Mouse (Mus musculus): Measurements from ENCODE around the gene March7.
A peak's percentile ranks its signal among the peaks of the same experiment; 100 is the strongest.

Gene March7

DNA sequence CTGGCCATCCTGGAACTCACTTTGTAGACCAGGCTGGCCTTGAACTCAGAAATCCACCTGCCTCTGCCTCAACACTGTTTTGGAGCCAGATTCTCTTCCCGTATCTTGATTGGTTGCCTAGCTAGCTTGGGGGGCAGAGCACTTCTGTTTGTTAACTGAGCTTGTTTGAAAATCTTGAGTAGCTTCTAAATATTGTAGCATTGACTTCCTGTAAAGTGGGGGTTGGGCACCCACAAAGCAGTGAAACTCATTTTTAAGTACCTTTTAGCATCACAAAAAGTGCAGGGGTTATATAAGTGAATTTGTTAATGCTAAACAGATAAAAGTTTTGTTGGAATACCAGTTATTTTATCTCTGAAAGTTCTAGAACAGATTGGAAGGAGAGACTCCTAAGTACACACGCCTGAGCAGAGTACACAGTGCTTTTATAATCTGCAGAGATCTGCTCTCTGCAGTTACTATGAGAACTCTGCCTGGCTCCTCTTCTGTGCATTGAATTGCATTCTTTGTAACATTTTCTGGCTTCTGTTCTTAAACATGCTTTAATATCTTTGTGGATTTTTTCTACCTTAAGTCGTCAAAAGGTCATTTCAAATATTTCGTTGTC is 7.0 kb downstream of the March7 start:
- DNase-seq, result no peak

DNA sequence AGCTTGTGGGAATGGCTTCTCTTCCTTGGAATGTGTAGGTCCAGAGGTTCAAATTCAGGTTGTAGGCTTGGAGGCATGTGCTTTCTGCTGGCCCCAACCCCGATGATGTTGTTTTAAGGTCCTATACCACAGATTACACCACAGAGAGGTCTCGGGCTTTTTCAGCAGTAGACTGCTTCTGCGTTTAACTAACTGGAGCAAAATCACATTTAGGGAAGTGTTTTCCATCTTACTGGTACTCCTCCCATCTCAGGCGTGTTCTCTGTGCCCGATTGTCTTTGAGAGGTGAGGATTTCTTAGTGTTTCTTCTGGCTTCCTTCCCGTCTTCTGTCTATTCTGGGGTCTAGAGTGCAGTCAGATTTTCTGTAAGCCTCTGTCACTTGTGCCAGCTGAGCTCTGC is 7.9 kb downstream of the March7 start:
- no peak for DNase-seq

DNA sequence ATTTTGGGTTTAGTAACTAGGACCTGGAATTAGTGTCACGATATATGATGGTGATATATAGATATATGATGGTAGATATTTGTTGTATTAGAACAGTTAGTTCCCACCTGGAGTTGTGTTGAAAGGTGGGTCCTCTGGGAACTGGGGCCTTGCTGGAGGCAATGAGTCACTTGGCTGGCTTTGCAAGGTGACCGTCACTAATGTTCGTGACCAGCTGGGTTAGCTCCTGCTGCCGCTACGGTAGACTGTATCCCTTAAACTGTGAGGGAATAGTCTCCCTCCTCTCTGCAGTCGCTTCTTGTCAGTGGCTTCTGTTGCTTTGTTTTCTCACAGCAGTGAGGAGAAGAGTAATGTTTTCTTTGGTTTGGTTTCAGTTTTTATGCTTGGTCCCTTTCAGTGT is 11.5 kb downstream of the March7 start:
- no peak for DNase-seq

DNA sequence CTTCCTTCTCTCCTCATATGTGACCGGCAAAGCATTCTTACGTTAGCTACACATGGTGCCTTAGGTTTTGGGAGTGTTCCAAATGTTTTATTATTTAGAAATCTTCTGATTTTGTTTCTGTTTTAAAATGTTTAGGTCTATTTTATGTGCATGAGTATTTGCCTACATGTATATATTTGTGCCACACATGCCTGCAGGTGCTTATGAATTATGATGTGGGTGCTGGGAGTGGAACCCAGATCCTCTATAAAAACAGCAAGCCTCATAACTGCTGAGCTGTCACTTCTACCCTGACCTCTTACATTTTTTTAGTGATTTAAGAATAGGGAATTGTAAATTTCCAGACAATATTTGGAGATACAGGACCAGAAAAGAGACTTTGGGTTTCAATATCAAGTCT is 12.3 kb downstream of the March7 start:
- DNase-seq, result no peak

DNA sequence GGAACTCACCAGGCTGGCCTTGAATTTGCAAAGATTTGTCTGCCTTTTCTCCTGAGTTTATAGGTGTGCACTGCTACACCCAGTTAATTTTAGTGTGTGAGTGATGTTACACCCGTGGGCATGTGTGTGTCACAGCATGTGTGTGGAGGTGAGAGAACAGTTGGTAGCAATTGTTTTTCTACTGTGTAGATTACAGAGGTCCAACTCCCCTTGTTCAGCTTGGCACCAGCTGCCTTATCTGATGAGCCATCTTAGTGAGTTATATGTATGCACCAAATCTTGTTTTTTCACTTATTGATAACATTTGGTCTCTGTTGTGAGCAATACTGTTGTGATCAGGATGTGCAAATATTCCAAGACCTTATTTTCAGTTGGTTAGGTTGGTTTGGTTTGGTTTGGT is 13.8 kb downstream of the March7 start:
- DNase-seq, result no peak

DNA sequence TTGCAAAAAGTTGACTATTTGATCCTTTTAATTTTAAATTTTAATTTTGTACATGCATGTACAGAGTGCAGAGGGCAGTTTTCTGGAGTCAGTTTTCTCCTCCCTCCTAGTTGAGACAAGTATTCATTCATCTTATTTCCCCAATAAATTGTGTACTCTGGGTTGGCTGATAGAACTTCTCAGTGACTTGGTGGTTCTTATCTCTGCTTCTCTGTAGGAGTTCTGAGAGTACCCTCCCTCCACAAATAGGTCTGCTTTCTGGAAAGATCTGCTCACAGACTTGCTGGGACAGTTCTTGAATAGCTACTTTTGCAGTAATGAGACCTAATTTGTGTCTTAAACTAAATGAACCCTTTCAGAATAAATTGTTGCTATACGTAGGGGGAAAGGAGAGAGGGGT is 18.8 kb downstream of the March7 start:
- DNase-seq, result no peak

DNA sequence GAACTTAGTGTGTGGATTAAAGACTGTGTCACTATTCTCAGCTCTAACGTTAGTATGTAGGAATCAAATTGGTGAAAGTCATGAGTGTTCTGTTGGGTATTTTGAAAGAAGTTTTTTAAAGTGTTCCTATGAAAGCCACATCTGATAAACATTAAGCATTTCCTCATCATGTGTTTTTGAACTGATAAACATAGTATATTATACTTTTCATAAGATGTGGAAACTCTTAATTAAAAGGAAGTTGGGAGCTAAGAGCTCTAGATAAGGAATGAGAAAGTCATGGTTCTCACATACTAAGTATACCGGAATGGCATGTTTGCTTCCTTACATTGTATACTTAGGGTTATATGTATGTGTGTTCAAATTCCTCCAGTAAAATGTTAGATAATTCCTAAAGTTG is 20.7 kb downstream of the March7 start:
- DNase-seq, result no peak

DNA sequence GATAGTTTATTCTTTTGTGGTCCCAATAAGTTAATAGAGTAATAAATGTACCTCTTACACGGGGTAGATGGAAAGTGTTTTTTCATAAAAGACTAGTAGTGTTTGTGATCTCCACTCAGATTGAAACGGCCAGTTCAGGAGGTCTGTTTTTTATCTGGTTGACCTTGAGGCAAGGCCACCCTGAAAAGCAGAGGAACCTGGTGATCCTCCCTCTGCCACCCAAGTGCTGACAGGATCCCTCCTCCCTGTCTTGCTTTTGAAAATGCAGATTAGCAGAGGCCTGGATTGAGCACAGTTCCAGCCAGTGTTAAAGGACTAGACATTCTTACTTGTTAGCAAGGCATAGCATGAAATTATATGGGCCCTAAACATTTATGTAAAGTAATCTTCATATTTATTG is 23.5 kb downstream of the March7 start:
- DNase-seq, result no peak

DNA sequence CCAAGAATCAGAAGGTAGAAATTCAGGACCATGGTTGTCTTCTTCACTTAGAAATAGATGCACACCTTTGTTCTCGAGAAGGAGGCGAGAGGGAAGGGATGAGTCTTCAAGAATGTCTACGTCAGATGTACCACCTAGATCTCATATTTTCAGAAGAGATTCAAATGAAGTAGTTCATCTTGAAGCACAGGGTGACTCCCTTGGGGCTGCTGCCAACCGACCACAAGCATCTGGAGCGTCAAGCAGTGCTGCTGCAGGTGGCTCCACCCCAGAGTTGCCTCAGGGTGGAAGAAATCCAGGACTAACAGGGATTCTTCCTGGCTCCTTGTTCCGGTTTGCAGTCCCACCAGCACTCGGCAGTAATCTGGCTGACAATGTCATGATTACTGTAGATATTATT is 24.8 kb downstream of the March7 start:
- no peak for DNase-seq

DNA sequence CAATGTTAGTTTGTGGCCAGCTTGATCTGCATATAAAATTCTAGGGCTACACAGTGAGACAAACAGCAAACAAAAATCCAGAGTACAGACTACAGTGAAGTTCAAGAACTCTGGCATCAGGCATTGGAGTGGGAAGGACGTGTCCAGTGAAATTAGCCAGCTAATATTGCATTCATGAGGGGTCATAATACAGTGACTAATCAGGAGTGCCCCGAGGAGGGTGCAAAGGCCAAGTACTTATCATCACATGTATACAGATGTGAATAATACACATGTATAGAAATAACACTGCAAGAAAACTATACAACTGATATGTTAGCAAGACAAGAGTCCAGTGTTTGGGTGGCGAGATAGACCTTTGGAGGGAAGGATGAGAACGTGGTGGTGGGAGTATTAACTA is 43.1 kb downstream of the March7 start:
- no peak for DNase-seq

DNA sequence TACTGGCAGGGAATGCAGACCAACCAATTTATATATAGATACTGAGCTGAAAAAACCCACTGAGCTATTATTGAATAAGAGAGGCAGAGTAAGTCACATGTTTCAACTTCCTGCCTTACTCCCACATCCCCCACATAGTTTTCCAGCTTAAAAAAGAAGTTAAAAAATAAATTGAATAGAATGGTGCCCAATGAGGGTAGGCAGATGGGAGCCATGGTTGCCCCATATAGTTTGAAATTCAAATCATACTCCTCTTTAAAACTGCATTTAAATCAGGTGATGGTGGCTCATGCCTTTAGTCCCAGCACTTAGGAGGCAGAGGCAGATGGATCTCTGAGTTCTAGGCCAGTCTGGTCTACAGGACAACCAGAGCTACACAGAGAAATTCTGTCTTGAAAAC is 43.8 kb downstream of the March7 start:
- DNase-seq, result peak; percentile 32

DNA sequence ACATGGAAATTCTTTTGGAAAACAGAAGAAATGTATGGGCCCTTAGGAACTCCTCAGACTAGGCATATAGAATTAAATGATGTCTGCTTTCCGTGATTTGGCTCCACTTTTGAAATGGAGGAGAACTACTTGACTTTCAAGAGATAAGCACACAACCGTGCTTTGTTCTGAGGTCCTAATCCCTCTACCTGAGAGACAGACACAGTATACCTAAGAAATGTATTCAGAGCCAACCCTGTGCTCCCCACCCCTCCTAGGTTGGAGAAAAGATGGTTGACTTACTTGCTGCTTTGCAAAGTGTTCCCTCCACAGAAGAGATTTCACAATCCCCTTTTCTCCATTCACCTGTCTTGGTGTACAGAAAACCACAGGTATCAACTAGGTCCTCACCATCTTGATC is 47.1 kb downstream of the March7 start:
- DNase-seq, result no peak

DNA sequence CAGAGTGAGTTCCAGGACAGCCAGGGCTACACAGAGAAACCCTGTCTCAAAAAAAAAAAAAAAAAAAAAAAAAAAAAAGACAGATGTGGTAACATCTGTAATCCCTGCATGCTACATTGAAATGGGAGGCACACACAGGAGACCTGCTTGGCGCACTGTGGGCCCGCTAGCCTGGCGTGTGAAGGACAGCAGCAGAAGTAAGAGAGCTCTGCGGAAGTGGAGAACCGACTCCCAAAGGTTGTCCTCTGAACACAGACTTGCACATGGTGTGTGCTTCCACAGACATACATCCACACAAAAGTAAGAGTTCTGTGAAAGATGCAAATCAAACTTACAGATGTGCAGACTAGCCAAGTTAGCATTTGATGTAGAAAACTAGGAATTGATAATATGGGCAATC is 49.5 kb downstream of the March7 start:
- no peak for DNase-seq

DNA sequence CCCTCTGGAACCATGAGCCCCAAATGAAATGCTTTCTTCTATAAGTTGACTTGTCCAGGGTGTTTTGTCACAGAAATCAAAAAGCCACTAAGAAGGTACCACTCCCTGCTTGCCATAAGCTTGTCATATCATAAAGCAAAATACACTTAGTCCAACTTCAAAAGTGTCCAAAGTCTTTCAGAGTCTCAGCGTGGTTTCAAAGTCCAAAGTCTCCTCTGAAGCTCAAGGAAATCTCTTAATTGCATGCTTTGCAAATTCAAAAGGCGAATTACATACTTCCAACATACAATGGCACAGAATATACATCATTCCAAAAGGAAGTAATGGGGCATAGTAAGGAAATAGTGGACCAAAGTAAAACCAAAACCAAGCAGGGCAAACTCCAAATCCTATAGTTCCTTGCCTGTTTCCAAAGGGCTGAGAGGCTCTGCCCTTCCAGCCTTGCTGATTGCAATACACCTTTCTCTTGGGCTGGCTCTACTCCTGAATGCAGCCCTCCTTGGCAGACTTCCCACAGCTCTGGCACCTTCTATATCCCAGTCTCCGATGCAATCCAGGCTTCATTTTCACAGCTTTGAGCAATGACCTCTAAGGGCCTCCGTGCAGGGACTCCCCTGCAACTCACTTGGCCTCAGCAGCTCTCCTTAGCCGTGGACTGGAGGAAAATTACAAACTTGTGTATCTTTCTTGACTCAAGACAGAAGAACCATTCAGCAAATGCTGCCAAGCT is 51.1 kb downstream of the March7 start:
- DNase-seq, result no peak

DNA sequence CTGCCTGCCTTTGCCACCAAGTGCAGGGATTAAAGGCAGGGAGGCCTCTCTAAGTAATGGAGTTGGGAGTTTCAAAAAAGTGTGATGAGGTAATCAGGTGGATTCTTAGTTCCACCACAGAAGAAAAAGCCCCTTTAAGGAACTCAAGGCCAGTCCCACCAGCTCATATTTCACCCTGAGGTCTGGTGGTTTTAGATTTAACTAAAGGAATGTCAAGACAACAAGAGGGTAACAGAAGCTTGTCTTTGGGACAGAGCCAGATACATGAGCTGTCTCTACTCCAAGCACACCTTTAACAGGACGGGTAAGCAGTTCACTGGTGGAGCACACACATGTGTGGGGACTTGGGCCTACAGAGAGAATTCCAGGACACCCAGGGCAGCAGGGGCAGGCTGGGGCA is 57.9 kb downstream of the March7 start:
- no peak for DNase-seq

DNA sequence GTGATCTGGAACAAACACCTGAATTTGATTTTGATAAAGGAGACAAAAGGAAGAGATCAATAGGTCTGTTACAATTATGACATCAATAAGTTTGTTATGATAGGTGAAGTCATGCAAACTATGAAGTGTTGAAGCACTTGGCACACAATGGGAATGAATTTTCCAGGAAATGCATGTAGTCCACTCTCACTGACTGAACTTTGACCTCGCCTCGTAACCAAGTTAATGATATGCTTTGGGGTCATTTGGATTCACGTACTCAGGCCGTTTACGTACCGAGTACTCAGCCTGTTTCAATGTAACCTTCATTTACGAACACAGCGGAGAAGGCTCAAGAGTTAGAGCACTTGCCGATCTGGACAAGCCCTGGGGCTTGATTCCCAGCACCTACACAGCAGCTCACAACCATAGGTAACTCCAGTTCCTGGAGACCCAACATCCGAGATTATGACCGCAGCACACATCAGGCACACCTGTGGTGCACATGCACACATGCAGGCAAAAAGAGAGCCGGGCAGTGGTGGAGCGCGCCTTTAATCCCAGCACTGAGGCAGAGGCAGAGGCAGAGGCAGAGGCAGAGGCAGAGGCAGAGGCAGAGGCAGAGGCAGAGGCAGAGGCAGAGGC is 60.3 kb downstream of the March7 start:
- no peak for DNase-seq

DNA sequence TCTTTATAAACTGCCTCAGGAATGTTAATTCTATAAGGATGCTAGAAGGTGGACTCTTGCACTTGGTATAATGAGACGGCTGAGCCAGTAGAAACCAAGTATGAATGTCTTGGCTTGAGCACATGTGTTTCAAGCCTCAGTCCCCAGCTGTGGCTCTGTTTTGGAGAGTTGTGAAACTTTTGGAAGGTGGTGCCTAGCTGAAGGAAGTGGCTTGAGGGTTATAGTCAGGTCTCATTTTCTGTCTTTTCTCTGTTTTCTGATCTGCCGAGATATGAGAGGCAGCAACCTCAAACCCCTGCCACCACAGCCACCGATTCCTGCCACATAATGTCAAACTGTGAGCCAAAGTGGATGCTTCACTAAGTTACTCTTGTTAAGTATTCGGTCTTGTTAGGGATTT is 68.9 kb downstream of the March7 start:
- no peak for DNase-seq

DNA sequence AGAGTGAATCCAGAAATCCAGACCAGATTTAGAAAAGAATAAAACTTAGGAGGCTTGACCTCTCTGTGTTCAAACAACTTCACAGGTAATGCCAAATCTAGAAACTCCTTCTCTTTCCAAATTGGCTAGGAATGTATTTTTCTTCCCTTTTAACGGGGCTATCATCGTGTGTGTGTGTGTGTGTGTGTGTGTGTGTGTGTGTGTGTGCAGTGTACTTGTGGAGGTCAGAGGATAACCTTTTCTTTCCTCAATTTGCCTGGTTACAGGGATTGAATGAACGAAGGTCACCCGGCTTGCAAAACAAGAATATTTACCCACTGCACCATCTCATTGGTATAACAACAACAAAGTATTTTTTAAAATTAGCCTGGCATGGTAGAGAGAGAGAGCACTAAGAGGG is 72.9 kb downstream of the March7 start:
- no peak for DNase-seq

DNA sequence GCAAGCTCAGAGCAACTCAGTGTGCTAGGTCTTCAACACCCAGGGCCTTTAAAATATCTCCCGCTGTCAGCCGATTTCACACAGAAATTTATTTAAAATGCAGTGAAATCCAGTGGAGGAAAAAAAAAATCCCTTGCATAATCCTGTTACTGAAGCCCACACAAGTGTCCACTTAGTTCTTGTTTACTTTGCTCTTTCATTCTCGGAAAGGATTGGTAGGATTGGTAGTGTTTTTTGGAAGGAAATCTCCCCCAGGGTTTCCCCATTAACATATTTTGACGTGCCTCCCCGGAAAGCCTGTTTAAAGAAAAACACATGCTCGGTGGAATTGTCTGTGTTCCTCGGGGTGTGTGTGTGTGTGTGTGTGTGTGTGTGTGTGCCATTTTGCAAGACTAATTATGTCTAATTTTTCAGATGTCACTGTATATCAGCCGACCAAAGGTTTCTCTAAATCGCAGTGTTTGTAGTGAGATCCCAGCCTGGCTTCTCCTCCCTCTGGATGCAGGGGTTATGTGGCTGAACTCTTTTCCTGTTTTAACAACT is 73.6 kb downstream of the March7 start:
- peak; percentile 11 for DNase-seq

DNA sequence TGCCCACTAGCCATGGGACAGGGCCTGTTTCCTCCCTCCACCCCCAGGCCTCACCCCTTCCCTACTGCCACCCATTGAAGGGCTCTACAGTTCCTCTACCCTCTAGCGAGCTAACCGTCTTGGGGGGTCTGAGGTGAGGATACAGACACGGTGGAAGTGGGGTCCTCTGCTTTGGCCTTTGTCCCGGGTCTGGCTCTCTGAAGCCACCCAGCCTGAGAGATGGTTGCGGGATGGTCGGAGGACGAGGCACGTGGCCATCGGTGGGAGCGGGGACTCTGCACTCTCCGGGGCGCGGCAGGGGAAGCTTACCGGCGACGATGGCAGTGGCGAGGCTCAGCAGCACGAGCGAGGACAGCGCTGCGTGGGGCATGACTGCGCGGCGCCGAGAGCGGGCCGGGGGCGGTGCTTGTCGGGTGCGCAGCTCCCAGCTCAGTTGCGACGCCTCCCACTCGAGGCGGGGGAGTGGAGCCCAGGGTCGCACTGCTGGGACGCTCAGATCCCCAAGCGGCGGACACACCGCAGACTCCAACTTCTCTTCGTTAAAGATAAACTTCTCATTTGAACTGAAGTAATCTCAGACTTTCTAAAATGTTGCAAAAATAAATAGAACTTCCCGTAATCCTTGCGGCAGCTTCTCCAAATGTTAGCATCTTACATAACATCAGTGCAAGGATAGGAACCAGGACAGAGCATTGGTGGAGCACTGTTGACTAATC is 74.2 kb downstream of the March7 start:
- DNase-seq, result peak; percentile 88

DNA sequence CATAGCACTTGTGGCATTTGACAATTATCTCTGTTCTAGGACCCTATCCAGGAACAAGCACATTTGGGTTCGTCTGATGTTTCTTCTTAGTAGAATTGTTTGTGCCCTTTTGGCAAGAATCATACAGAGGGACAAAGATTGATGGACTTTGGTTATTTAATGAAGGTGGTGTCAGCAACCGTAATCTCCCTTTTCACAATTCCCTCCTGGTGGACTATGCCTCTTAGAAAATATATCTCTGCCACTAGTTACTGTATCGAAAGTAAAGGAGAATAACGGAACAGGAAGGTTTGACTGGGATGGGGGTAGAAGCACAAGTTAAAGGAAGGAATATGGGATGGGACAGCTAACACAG is 74.8 kb downstream of the March7 start, which contains the start of gene Cd302:
TSS of gene Cd302 (minus strand) at position 22 of the 355 bp plus-strand sequence.
- no peak for DNase-seq

DNA sequence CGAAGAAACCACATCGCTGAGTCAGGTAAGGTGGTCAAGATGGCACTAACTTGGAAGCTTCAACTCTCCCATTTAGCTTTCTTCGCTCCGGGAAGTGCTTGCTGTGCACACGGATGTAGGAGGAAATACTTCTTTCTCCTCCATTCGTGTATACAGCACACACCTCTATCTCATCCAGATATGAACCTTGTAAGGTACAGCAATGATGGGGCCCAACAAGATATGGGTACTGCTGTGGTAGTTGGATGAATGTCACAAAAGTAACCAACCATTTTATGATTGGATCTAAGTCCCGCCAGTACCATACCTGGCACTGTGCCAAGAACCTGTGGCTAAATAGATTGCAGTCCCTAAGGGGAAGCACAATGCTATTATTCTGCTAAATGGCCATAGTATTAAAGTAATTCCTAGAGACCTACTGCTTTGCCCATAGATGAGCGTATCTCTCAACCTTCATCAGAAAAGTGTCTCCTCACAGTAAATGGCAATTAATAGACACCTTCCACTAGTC is 75.5 kb downstream of the March7 start:
- DNase-seq, result no peak

DNA sequence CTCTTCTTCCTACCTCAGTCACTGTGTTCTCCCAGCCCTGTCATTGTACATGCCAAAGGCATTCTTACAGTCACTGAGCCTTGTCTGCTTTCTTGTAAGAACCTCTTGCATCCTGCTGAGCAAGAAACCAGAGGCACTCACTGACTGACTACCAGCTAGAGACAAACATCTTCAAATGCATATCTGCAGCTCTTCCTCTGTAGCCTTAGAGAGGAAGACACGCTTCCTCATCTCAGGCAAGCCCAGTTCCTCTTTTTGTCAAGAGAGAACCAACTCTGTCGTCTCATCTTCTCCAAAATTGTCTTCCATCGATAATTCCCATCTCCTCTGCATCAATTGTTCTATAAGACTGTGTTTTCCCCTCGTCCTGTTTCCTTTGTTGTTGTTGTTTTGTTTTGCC is 78.9 kb downstream of the March7 start:
- DNase-seq, result no peak
